Mouse (Mus musculus) ES-E14 (cell line): ENCODE data around the gene Swsap1.

Experiments used
- CHD2 ChIP-seq: IDR thresholded peaks from 2 replicates; pipeline ENCODE4 v1.6.1; 2014; ENCODE audit warnings: mild to moderate bottlenecking, low read depth, low read length, inconsistent platforms
- HCFC1 ChIP-seq: IDR thresholded peaks from 2 replicates; pipeline ENCODE4 v1.6.1; 2012; ENCODE audit warnings: low read length, inconsistent platforms, borderline replicate concordance; ENCODE audit not compliant: insufficient read depth
- MAFK ChIP-seq: IDR thresholded peaks from 2 replicates; pipeline ENCODE4 v1.6.1; 2014; ENCODE audit warnings: mild to moderate bottlenecking, low read depth, low read length, inconsistent platforms; ENCODE audit not compliant: insufficient read depth
- ZC3H11A ChIP-seq: IDR thresholded peaks from 2 replicates; pipeline ENCODE4 v1.6.1; 2012; ENCODE audit warnings: low read depth, mild to moderate bottlenecking, inconsistent platforms, low read length, borderline replicate concordance
- ZNF384 ChIP-seq: IDR thresholded peaks from 2 replicates; pipeline ENCODE4 v1.6.1; 2012; ENCODE audit warnings: low read depth, low read length, inconsistent platforms

- TF ChIP-seq ZNF384, result no peak
- no peak for TF ChIP-seq ZC3H11A
- TF ChIP-seq CHD2, result peak; percentile 24; the same call in 1 of the 2 replicates
- TF ChIP-seq HCFC1, result no peak
- TF ChIP-seq MAFK, result no peak
Measured at GRCm38 (mm10) chr9:22003163-22003554, 47.6 kb downstream of the Swsap1 start.
